Mouse (Mus musculus): Measurements from ENCODE around the gene Kcna7. TPM values are rescaled to one million over a fixed set of nuclear protein-coding genes. Genes with fewer than 3 reads are reported as not detected.

Gene Kcna7
- polyA plus RNA-seq (2015; fragmentation: Illumina TruSeq; extraction: RNeasy Lipid Tissue Mini Kit (QIAGEN cat#74804); ENCODE audit: insufficient read depth, low replicate concordance) = not detected

DNA sequence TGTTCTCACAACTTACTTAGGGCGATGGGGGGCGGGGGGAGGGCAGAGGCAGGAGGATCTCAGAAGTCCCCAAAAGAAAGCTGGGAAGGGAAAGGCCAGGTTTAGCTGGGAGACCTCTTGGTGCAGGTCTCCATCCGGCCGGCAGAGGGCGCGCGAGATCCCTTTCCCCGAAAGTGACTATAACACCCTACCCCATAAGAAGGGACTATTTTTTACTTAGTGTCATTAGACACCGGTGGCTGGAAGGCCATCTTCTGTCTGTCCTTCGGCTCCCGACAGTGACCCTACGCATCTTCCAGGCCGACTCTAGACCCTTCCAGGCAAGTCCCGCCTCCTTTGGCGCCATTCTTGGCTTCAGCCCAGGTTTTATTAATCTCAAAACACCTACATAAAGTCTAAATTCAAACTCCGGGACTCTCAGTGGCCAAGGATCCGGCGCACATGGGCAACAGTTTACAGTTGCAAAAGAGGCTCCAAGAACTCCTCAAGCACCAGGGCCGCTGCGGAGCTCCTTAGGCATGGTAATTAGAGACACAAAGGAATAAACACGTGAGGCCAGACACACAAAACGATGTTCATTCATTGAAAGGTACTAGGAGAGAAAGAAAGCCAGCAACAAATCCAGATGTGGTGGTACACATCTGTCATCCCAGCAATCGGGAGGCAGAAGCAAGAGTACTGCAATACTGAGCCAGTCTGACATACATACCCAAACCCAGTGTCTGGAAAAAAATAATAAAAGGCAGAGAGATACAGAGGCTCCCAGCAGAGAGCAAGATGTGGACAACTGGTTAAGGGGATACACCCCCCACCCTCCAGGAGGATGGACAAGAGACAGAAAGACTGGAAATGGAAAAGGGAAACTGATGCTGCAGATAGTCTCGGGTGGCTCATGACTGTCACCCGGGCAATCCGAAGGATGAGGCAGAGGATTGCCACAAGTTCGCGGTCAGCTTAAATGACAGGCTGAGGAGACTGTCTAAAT, at the start of gene Kcna7:
TSS of gene Kcna7 (plus strand) at position 563 of the 985 bp plus-strand sequence.

GRCm38 (mm10) chr7:45366652-45367019, 38.8 kb upstream of the Kcna7 start, which contains the start of gene Ppfia3:
Ppfia3 (minus strand) TSS chr7:45367019.

DNA sequence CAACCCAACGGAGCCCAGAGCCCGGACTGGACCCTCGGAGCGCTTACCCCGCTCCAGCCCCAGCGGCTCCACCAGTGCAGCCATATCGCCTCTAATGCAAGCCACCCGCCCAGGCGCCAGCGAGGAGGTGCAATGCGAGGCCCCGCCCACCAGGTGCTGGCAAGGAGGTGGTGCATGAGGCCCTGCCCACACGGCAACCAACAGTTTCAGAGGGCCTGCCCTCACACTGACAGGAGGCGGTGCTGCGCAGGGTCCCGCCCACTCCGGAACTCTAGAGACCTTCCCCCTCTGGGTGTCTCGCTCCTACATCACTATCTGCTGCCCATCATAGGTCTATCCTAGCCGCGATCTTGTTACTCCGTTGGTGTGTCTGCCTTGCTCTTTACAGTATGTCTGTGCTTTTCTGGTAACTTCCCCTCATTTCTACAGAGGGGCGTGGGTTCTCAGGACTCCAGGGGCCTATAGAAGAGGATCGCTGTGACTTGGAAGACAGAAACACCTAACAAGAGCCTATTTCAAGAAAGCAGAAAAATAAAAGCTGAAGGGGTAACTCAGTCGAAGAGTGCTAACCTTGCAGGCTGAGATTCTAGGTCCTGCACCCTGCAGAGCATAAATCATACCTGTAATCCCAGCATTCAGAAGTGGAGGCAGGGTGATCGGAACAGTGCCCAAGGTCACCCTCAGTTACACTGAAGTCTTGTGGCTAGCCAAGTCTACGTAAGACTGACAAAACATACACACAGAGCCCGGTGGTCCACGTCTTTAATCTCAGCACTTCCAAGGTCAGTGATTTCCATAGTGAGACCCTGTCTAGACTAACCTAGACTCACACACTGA, 34.8 kb upstream of the Kcna7 start, which contains the start of gene Lin7b:
TSS of gene Lin7b (minus strand) at position 109 of the 837 bp plus-strand sequence.

DNA sequence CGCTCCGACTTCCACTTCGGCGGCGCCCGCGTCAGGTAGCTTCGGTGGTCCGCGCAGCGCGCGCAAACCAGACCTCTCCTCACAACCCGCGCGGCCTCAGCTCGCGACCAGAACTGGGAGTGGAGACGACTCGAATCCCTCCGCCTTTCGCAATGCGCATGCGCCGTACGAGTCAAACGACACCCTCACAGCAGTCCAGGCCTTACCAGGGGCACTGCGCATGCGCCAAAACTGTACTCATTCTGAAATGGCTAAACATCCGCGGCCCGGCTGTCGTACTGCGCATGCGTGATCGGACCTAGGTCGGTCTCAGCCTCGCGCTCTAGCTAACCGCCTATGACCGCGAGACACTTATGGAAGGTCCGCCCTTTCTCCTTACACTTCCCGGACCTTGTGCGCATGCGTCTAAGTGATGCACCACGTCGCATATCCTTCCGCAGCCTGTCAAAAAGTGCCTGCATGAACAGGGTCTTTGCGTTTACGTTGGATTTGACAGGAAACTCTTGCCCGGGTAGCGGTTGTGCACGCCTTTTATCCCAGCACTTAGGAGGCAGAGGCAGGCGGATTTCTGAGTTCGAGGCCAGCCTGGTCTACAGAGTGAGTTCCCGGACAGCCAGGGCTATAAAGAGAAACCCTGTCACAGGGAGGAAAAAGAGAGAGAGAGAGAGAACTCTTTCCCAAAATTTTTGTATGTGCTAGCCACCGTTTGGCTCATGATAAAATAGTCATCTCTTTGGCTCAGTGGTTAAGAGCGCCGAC, 9.7 kb upstream of the Kcna7 start, which contains the start of gene Snrnp70:
TSS of gene Snrnp70 (minus strand) at position 165 of the 759 bp plus-strand sequence.

DNA sequence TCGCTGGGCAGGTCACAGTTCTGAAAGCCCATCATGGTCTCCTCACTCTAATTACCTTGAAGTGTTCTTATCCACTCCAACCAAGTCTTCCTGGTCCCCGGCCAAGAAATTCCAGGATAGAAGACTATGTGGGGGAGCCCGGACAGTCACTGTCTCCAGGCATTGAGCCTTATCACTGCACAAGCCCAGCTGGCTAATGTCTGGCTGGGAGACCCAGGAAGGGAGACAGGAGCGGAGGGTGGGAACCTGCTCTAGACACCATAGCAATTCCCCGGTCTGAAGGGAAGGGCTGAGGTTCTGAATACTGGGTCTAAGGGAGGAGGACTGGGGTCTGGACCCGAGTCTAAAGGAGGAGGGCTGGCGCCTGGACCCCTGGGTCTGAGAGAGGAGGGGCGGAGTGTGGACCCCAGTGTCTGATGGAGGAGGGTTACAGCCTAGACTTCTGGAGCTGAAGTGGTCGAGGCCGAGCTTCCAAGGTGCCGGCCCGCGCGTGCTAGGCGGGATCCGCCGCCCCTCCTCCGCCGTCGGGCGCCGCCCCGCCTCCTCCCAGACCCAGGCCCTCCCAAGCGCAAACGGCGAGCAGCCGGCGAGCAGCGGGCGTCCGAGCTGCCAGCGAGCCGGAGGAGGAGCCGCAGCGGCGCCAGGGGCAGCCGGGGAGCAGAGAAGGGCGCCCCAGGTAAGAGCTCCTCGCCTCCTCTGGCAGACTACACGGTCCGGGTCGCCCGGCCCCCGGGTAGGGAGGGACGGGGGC, 7.8 kb downstream of the Kcna7 start, which contains the start of gene Ntf5:
TSS of gene Ntf5 (plus strand) at position 583 of the 751 bp plus-strand sequence.

DNA sequence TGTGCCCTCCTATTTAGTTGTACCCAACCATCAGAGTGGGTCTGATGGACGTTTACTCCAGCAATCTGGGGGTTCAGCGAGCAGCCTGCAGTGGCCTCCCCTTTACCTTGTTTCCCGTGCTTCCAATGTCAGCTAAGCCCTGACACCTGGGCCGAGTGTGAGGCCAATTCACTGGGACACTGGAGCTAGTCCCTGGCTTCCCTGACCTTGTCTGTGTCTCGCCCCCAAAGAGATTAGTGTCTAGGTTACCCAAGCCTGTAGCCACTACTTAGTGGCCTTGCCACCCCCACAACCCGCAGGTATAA, 15.1 kb downstream of the Kcna7 start, which contains the start of gene Lhb:
TSS of gene Lhb (plus strand) at position 206 of the 305 bp plus-strand sequence.

DNA sequence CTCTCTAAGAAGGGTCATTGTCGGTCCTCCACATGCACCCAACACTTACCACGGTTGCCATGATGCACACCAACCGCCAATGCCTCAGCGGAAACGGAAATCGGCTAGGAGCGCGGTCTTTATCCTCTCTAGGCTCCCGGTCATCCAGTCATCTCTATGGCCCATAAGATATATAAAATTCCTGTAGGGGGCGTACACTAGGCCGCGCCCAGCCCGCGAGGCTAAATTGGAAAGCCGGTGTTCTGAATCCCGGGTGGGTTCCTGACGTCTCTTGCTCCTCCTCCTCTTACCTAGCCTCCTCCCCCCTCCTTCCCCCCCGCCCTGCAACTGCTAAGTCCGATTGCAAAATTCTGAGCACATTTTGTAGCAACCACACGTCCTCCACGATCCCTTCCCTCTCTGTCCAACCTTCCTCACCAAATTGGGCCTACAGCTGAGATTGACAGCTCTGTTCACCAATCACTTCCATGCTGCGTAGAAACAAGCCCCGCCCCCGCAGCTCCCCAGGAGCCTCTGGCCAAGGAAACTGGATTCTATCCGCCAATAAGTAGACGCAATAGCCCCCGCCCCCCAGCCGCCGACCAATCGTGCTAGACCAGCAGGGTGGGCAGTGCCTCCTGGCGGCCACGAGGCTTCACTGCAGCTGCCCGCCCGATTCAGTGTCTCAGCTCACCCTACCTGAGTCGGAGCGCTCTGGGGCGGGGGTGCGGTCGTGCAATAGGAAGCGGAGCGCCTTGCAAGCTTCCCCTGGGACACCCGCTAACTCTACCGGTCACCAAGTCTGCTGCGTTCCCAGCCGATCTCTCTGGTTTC, 29.0 kb downstream of the Kcna7 start, which contains the start of gene Gys1:
TSS of gene Gys1 (plus strand) at position 642 of the 813 bp plus-strand sequence.

GRCm38 (mm10) chr7:45437521-45438276, 32.2 kb downstream of the Kcna7 start, which contains the start of gene Ruvbl2:
Ruvbl2 (minus strand) TSS chr7:45438096.

Other genes with a start within 250 kb of the Kcna7 start
- gene Slc17a7, start 241.7 kb upstream of the Kcna7 start, polyA plus RNA-seq (2015; fragmentation: Illumina TruSeq; extraction: RNeasy Lipid Tissue Mini Kit (QIAGEN cat#74804); ENCODE audit: insufficient read depth, low replicate concordance) = not detected
- gene Gfy, start 226.1 kb upstream of the Kcna7 start, polyA plus RNA-seq (2015; fragmentation: Illumina TruSeq; extraction: RNeasy Lipid Tissue Mini Kit (QIAGEN cat#74804); ENCODE audit: insufficient read depth, low replicate concordance) = not detected
- gene Pth2, start 224.7 kb upstream of the Kcna7 start, polyA plus RNA-seq (2015; fragmentation: Illumina TruSeq; extraction: RNeasy Lipid Tissue Mini Kit (QIAGEN cat#74804); ENCODE audit: insufficient read depth, low replicate concordance) = not detected
- 0.10 TPM for gene Ccdc155, start 200.8 kb upstream of the Kcna7 start, polyA plus RNA-seq (2015; fragmentation: Illumina TruSeq; extraction: RNeasy Lipid Tissue Mini Kit (QIAGEN cat#74804); ENCODE audit: insufficient read depth, low replicate concordance)
- gene Dkkl1, start 193.5 kb upstream of the Kcna7 start, polyA plus RNA-seq (2015; fragmentation: Illumina TruSeq; extraction: RNeasy Lipid Tissue Mini Kit (QIAGEN cat#74804); ENCODE audit: insufficient read depth, low replicate concordance) = 0.99 TPM
- gene Tead2, start 189.9 kb upstream of the Kcna7 start, polyA plus RNA-seq (2015; fragmentation: Illumina TruSeq; extraction: RNeasy Lipid Tissue Mini Kit (QIAGEN cat#74804); ENCODE audit: insufficient read depth, low replicate concordance) = 2.5 TPM
- 398 TPM for gene Cd37, start 166.5 kb upstream of the Kcna7 start, polyA plus RNA-seq (2015; fragmentation: Illumina TruSeq; extraction: RNeasy Lipid Tissue Mini Kit (QIAGEN cat#74804); ENCODE audit: insufficient read depth, low replicate concordance)
- not detected for gene Slc6a16, start 164.6 kb upstream of the Kcna7 start, polyA plus RNA-seq (2015; fragmentation: Illumina TruSeq; extraction: RNeasy Lipid Tissue Mini Kit (QIAGEN cat#74804); ENCODE audit: insufficient read depth, low replicate concordance)
- gene Slc6a21, start 128.1 kb upstream of the Kcna7 start, polyA plus RNA-seq (2015; fragmentation: Illumina TruSeq; extraction: RNeasy Lipid Tissue Mini Kit (QIAGEN cat#74804); ENCODE audit: insufficient read depth, low replicate concordance) = 0.97 TPM
- 3.5 TPM for gene Trpm4, start 71.9 kb upstream of the Kcna7 start, polyA plus RNA-seq (2015; fragmentation: Illumina TruSeq; extraction: RNeasy Lipid Tissue Mini Kit (QIAGEN cat#74804); ENCODE audit: insufficient read depth, low replicate concordance)
- 0.15 TPM for gene Hrc, start 70.4 kb upstream of the Kcna7 start, polyA plus RNA-seq (2015; fragmentation: Illumina TruSeq; extraction: RNeasy Lipid Tissue Mini Kit (QIAGEN cat#74804); ENCODE audit: insufficient read depth, low replicate concordance)
- gene Ppfia3, start 38.6 kb upstream of the Kcna7 start, polyA plus RNA-seq (2015; fragmentation: Illumina TruSeq; extraction: RNeasy Lipid Tissue Mini Kit (QIAGEN cat#74804); ENCODE audit: insufficient read depth, low replicate concordance) = 0.10 TPM
- not detected for gene Lin7b, start 35.1 kb upstream of the Kcna7 start, polyA plus RNA-seq (2015; fragmentation: Illumina TruSeq; extraction: RNeasy Lipid Tissue Mini Kit (QIAGEN cat#74804); ENCODE audit: insufficient read depth, low replicate concordance)
- gene Snrnp70, start 9.9 kb upstream of the Kcna7 start, polyA plus RNA-seq (2015; fragmentation: Illumina TruSeq; extraction: RNeasy Lipid Tissue Mini Kit (QIAGEN cat#74804); ENCODE audit: insufficient read depth, low replicate concordance) = 639 TPM
- gene Ntf5, start 8.0 kb downstream of the Kcna7 start, polyA plus RNA-seq (2015; fragmentation: Illumina TruSeq; extraction: RNeasy Lipid Tissue Mini Kit (QIAGEN cat#74804); ENCODE audit: insufficient read depth, low replicate concordance) = not detected
- not detected for gene Lhb, start 15.2 kb downstream of the Kcna7 start, polyA plus RNA-seq (2015; fragmentation: Illumina TruSeq; extraction: RNeasy Lipid Tissue Mini Kit (QIAGEN cat#74804); ENCODE audit: insufficient read depth, low replicate concordance)
- 7.5 TPM for gene Gys1, start 29.2 kb downstream of the Kcna7 start, polyA plus RNA-seq (2015; fragmentation: Illumina TruSeq; extraction: RNeasy Lipid Tissue Mini Kit (QIAGEN cat#74804); ENCODE audit: insufficient read depth, low replicate concordance)
- gene Ruvbl2, start 32.4 kb downstream of the Kcna7 start, polyA plus RNA-seq (2015; fragmentation: Illumina TruSeq; extraction: RNeasy Lipid Tissue Mini Kit (QIAGEN cat#74804); ENCODE audit: insufficient read depth, low replicate concordance) = 12.1 TPM
- gene Ftl1, start 54.2 kb downstream of the Kcna7 start, polyA plus RNA-seq (2015; fragmentation: Illumina TruSeq; extraction: RNeasy Lipid Tissue Mini Kit (QIAGEN cat#74804); ENCODE audit: insufficient read depth, low replicate concordance) = 761 TPM
- 41.1 TPM for gene Bax, start 61.2 kb downstream of the Kcna7 start, polyA plus RNA-seq (2015; fragmentation: Illumina TruSeq; extraction: RNeasy Lipid Tissue Mini Kit (QIAGEN cat#74804); ENCODE audit: insufficient read depth, low replicate concordance)
- 0.11 TPM for gene Tulp2, start 76.2 kb downstream of the Kcna7 start, polyA plus RNA-seq (2015; fragmentation: Illumina TruSeq; extraction: RNeasy Lipid Tissue Mini Kit (QIAGEN cat#74804); ENCODE audit: insufficient read depth, low replicate concordance)
- gene Gm45808, start 81.2 kb downstream of the Kcna7 start, polyA plus RNA-seq (2015; fragmentation: Illumina TruSeq; extraction: RNeasy Lipid Tissue Mini Kit (QIAGEN cat#74804); ENCODE audit: insufficient read depth, low replicate concordance) = not detected
- gene Dhdh, start 83.2 kb downstream of the Kcna7 start, polyA plus RNA-seq (2015; fragmentation: Illumina TruSeq; extraction: RNeasy Lipid Tissue Mini Kit (QIAGEN cat#74804); ENCODE audit: insufficient read depth, low replicate concordance) = 6.0 TPM
- 82.9 TPM for gene Nucb1, start 104.8 kb downstream of the Kcna7 start, polyA plus RNA-seq (2015; fragmentation: Illumina TruSeq; extraction: RNeasy Lipid Tissue Mini Kit (QIAGEN cat#74804); ENCODE audit: insufficient read depth, low replicate concordance)
- gene Ppp1r15a, start 120.6 kb downstream of the Kcna7 start, polyA plus RNA-seq (2015; fragmentation: Illumina TruSeq; extraction: RNeasy Lipid Tissue Mini Kit (QIAGEN cat#74804); ENCODE audit: insufficient read depth, low replicate concordance) = 28.5 TPM
- gene Plekha4, start 120.7 kb downstream of the Kcna7 start, polyA plus RNA-seq (2015; fragmentation: Illumina TruSeq; extraction: RNeasy Lipid Tissue Mini Kit (QIAGEN cat#74804); ENCODE audit: insufficient read depth, low replicate concordance) = 3.0 TPM
- 0.86 TPM for gene Hsd17b14, start 149.2 kb downstream of the Kcna7 start, polyA plus RNA-seq (2015; fragmentation: Illumina TruSeq; extraction: RNeasy Lipid Tissue Mini Kit (QIAGEN cat#74804); ENCODE audit: insufficient read depth, low replicate concordance)
- 27.9 TPM for gene Bcat2, start 164.5 kb downstream of the Kcna7 start, polyA plus RNA-seq (2015; fragmentation: Illumina TruSeq; extraction: RNeasy Lipid Tissue Mini Kit (QIAGEN cat#74804); ENCODE audit: insufficient read depth, low replicate concordance)
- gene Fgf21, start 209.8 kb downstream of the Kcna7 start, polyA plus RNA-seq (2015; fragmentation: Illumina TruSeq; extraction: RNeasy Lipid Tissue Mini Kit (QIAGEN cat#74804); ENCODE audit: insufficient read depth, low replicate concordance) = not detected
- 0.51 TPM for gene Fut1, start 211.6 kb downstream of the Kcna7 start, polyA plus RNA-seq (2015; fragmentation: Illumina TruSeq; extraction: RNeasy Lipid Tissue Mini Kit (QIAGEN cat#74804); ENCODE audit: insufficient read depth, low replicate concordance)
- gene Izumo1, start 216.2 kb downstream of the Kcna7 start, polyA plus RNA-seq (2015; fragmentation: Illumina TruSeq; extraction: RNeasy Lipid Tissue Mini Kit (QIAGEN cat#74804); ENCODE audit: insufficient read depth, low replicate concordance) = 0.46 TPM
- gene Rasip1, start 221.8 kb downstream of the Kcna7 start, polyA plus RNA-seq (2015; fragmentation: Illumina TruSeq; extraction: RNeasy Lipid Tissue Mini Kit (QIAGEN cat#74804); ENCODE audit: insufficient read depth, low replicate concordance) = 2.6 TPM
- gene Mamstr, start 234.3 kb downstream of the Kcna7 start, polyA plus RNA-seq (2015; fragmentation: Illumina TruSeq; extraction: RNeasy Lipid Tissue Mini Kit (QIAGEN cat#74804); ENCODE audit: insufficient read depth, low replicate concordance) = 1.0 TPM